Mouse (Mus musculus) kidney, embryonic 14.5 days (tissue): ENCODE measurements around the gene Crtc2. TPM values are rescaled to one million over a fixed set of nuclear protein-coding genes. Genes with fewer than 3 reads are reported as not detected.

Experiments used
- ATAC-seq: fragments of 200-750 bp; cut with Nextera tagmentation; 2 replicates; pipeline ENCODE4 v1.8.0; 2017; ENCODE audit warnings: moderate number of reproducible peaks, mild to moderate bottlenecking, moderate TSS enrichment, moderate library complexity; ENCODE audit not compliant: low FRiP score, low TSS enrichment
- H3K27ac ChIP-seq: fragments of 300-500 bp; sonication (generic); 2 replicates; pipeline ENCODE4 v1.5.1; 2014; ENCODE audit warnings: low read depth, mild to moderate bottlenecking, low read length, moderate library complexity, mixed read lengths
- H3K27me3 ChIP-seq: fragments of 300-500 bp; sonication (generic); 2 replicates; pipeline ENCODE4 v1.6.1; 2014; ENCODE audit warnings: mild to moderate bottlenecking, low read length; ENCODE audit not compliant: control insufficient read depth, insufficient read depth
- H3K36me3 ChIP-seq: fragments of 300-500 bp; sonication (generic); 2 replicates; pipeline ENCODE4 v1.6.1; 2014; ENCODE audit warnings: low read length, mixed read lengths; ENCODE audit not compliant: control insufficient read depth, insufficient read depth
- H3K4me1 ChIP-seq: fragments of 300-500 bp; sonication (generic); 2 replicates; pipeline ENCODE4 v1.6.1; 2014; ENCODE audit warnings: low read length, mixed read lengths; ENCODE audit not compliant: control insufficient read depth, insufficient read depth
- H3K4me2 ChIP-seq: fragments of 300-500 bp; sonication (generic); replicated peaks from 2 replicates; pipeline ENCODE4 v1.6.1; 2014; ENCODE audit warnings: low read depth, mild to moderate bottlenecking, low read length
- H3K4me3 ChIP-seq: fragments of 300-500 bp; sonication (generic); 2 replicates; pipeline ENCODE4 v1.5.1; 2014; ENCODE audit warnings: mild to moderate bottlenecking, low read length
- H3K9ac ChIP-seq: fragments of 300-500 bp; sonication (generic); 2 replicates; pipeline ENCODE4 v1.6.1; 2014; ENCODE audit warnings: low read depth, mild to moderate bottlenecking, low read length, moderate library complexity
- H3K9me3 ChIP-seq: fragments of 300-500 bp; sonication (generic); 2 replicates; pipeline ENCODE4 v1.6.1; 2016; ENCODE audit warnings: low read length; ENCODE audit not compliant: control insufficient read depth
- WGBS: fragments of 180-500 bp; shearing (Covaris S2); extraction: QIAGEN DNeasy Blood & Tissue Kit; methylation state at CpG from one replicate; pipeline ENCODE4 v1.1.7; 2014; 5-methylcytosine and 5-hydroxymethylcytosine counted together
- microRNA-seq: library from miRNA; unstranded; fragments of <30 nt; microRNA quantifications from one replicate; pipeline ENCODE4, GENCODE M21; 2016
- polyA plus RNA-seq: library from polyadenylated mRNA; unstranded; fragments of >200 nt; fragmentation: Nextera tagmentation; extraction: Ambion mirVana; gene quantifications from 2 replicates; pipeline ENCODE4 v1.2.1, GENCODE M21; 2014

The Crtc2 gene
- polyA plus RNA-seq, 1 experiment from 2014 or later, result 21.5 TPM

DNA sequence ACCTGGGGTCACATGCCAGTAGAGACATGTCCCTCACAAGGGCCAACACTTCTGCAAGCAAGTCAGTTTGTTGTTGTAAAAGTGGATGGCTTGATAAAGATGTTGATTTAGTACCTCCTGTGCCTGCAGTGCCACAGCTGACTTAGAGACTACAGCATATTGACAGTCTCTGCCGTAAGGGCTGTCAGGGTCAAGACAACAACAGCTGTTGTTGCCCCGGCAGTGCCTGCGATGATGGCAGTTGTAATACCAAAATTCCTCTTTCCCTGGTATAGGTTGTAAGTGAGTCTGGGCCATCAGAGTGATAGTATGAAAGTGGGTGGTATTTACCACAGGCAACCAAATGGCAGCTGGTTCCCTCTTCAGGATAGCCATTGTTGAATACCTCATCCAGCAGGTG lies 51.8 kb downstream of the Crtc2 start:
- Histone ChIP-seq H3K4me2 (no peak overlapping the region), H3K27me3 (no peaks in the 10 kb centered on the region), H3K9ac (no peak overlapping the region), H3K27ac (no peak overlapping the region), H3K36me3 (no peaks in the 10 kb centered on the region), H3K9me3 (no peaks in the 10 kb centered on the region), H3K4me1 (no peaks in the 10 kb centered on the region), H3K4me3 (no peak overlapping the region)
- 66% methylated on average over 3 of the region's 3 CpGs for WGBS
- ATAC-seq, result no peak

GRCm38 (mm10) chr3:90309589-90309988 lies 55.6 kb downstream of the Crtc2 start:
- Histone ChIP-seq H3K4me1 (no peaks in the 10 kb centered on the region), H3K4me2 (no peak overlapping the region), H3K9me3 (no peaks in the 10 kb centered on the region), H3K4me3 (no peak overlapping the region), H3K9ac (no peak overlapping the region), H3K27me3 (no peaks in the 10 kb centered on the region), H3K27ac (no peak overlapping the region), H3K36me3 (no peaks in the 10 kb centered on the region)
- no peak for ATAC-seq

GRCm38 (mm10) chr3:90313367-90313766 lies 59.4 kb downstream of the Crtc2 start:
- no peaks in the 10 kb centered on the region for H3K4me1 ChIP-seq
- no peaks in the 10 kb centered on the region for H3K36me3 ChIP-seq
- no peaks in the 10 kb centered on the region for H3K9me3 ChIP-seq
- H3K9ac ChIP-seq, result no peak overlapping the region
- no peak overlapping the region for H3K4me2 ChIP-seq
- H3K27ac ChIP-seq, result no peak overlapping the region
- no peak for ATAC-seq
- H3K27me3 ChIP-seq, result no peaks in the 10 kb centered on the region
- H3K4me3 ChIP-seq, result no peak overlapping the region

Small RNA genes within 50 kb of the gene (microRNA-seq; reads per million reads assigned to microRNA genes)
- gene Mir7012, result not detected

Other genes starting within 250 kb of the Crtc2 start
- gene 4933434E20Rik, start 202.5 kb upstream of the Crtc2 start, polyA plus RNA-seq, result 173 and 196 TPM in 2 replicates
- 201 and 264 TPM in 2 replicates for gene Ubap2l, start 201.5 kb upstream of the Crtc2 start, polyA plus RNA-seq
- 515 and 579 TPM in 2 replicates for gene Tpm3, start 181.5 kb upstream of the Crtc2 start, polyA plus RNA-seq
- gene Nup210l, start 150.0 kb upstream of the Crtc2 start, polyA plus RNA-seq, result 0.47 and 0.76 TPM in 2 replicates
- 1,631 and 2,471 TPM in 2 replicates for gene Rps27, start 40.5 kb upstream of the Crtc2 start, polyA plus RNA-seq
- gene Rab13, start 40.5 kb upstream of the Crtc2 start, polyA plus RNA-seq, result 17.7 and 24.9 TPM in 2 replicates
- 109 and 123 TPM in 2 replicates for gene Jtb, start 22.6 kb upstream of the Crtc2 start, polyA plus RNA-seq
- 5.7 and 6.6 TPM in 2 replicates for gene Creb3l4, start 10.7 kb upstream of the Crtc2 start, polyA plus RNA-seq
- 102 and 105 TPM in 2 replicates for gene Slc39a1, start 6.0 kb upstream of the Crtc2 start, polyA plus RNA-seq
- gene Dennd4b, start 11.0 kb downstream of the Crtc2 start, polyA plus RNA-seq, result 2.9 and 4.5 TPM in 2 replicates
- gene Gatad2b, start 39.0 kb downstream of the Crtc2 start, polyA plus RNA-seq, result 24.5 and 25.4 TPM in 2 replicates
- gene Slc27a3, start 135.8 kb downstream of the Crtc2 start, polyA plus RNA-seq, result 8.2 and 12.3 TPM in 2 replicates
- gene Ints3, start 179.5 kb downstream of the Crtc2 start, polyA plus RNA-seq, result 24.0 and 39.2 TPM in 2 replicates
- gene Npr1, start 211.7 kb downstream of the Crtc2 start, polyA plus RNA-seq, result 11.0 and 12.3 TPM in 2 replicates
- 245 and 262 TPM in 2 replicates for gene Ilf2, start 222.0 kb downstream of the Crtc2 start, polyA plus RNA-seq
- gene Snapin, start 236.9 kb downstream of the Crtc2 start, polyA plus RNA-seq, result 58.5 and 67.6 TPM in 2 replicates